Mouse (Mus musculus): ENCODE measurements around the gene Ccdc169.

- TF ChIP-seq POLR2A (IDR thresholded peaks at IDR 0.05; ENCODE audit: borderline replicate concordance, extremely low read depth, insufficient read depth, insufficient read length, poor library complexity, severe bottlenecking) (no peak), CTCF (IDR thresholded peaks at IDR 0.05; ENCODE audit: borderline replicate concordance, extremely low read depth, insufficient read depth, insufficient read length) (no peak)
These were observed 59.2 kb downstream of the Ccdc169 start for GRCm38 (mm10) chr3:55196328-55196710.
